Mouse (Mus musculus) frontal cortex, postnatal 25 days (tissue): Measurements from ENCODE around the gene Cmss1.

Source experiments
- DNase-seq, 2 experiments: peaks; one replicate each; pipeline ENCODE4 v3.0.0; 2022; ENCODE audit warnings: low spot score in 2 of 2

Gene Cmss1

DNA sequence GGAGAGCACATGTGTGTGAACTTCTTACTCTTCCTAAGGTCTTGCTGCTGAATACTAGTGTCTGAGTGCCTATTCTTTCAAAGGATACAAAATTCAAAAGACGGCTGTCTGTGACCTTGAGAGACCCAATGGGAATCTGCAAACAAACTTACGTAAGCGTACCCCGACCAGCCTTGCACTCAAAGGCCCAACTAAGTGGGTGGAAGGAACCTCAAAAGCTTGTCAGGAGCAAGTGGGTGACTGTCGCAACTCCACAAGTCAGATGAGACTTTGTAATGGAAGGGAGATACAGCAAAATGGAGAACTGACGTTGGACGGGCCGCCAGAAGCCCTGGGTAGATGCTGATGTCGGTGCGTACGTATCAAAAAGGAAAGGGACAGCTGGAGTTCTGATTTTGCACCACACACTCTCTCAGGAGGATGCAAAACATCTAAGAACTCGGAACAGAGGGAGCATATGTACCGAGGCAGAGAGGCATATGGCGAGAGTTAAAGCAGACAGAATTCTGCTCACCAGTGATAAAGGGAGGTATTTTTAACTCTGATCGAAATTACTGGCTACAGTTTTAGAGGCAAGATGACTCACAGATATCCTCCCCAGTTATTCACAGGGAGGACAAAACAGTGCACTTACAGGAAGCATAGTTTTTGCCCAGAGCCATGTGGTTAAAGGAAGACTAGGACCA lies 217.0 kb downstream of the Cmss1 start:
- peak; percentile 27 to 37 for DNase-seq

DNA sequence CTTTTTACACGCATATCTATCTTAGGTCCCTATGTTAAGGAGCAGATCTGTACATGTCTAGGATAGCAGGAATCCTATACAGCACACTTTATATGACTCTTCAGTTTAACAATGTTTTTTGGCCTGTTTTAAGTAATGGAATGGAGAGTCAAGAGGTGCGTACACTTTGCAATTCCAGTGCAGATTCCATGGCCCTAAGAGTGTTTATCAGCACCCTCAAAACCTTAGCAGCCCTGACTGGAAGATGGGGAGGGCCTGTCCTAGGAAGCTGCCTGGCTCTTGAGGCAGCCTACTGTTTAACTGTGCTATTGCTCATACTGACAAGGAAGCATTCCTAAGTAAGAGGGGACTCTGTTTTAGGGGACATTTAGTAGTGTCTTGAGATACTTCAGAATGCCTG lies 222.4 kb downstream of the Cmss1 start:
- no peak for DNase-seq

DNA sequence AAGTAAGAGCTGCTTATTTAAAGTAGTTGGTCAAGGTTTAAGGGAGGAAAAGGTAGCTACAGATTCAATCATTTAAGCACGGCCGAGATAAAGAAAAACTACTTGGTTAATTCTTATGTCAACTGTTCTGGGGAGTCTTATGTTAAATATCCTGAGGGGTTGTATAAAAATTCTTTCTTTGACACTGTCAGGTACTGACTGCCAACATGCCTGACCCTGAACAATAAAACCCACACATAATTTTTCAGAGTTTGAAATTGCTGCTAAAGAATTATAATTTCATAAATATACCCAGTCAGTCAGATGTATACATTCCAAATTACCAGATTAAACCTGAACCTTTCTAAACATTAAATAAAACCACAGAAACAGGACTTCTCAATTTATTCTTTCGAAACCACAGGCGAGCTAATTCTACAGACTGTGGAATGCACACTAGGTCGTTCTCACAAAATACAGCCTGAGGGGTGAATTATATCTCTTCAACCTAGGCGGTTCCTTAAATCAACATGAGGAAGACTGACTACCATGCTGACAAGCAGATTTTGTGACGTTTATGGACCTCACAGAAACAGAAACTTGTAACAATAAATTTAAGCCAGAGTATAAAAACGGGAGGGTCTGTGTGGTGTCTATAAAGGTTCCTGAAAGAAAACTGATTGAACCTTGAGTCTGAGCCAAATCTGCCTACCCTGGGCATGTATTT lies 223.2 kb downstream of the Cmss1 start:
- DNase-seq: no peak

DNA sequence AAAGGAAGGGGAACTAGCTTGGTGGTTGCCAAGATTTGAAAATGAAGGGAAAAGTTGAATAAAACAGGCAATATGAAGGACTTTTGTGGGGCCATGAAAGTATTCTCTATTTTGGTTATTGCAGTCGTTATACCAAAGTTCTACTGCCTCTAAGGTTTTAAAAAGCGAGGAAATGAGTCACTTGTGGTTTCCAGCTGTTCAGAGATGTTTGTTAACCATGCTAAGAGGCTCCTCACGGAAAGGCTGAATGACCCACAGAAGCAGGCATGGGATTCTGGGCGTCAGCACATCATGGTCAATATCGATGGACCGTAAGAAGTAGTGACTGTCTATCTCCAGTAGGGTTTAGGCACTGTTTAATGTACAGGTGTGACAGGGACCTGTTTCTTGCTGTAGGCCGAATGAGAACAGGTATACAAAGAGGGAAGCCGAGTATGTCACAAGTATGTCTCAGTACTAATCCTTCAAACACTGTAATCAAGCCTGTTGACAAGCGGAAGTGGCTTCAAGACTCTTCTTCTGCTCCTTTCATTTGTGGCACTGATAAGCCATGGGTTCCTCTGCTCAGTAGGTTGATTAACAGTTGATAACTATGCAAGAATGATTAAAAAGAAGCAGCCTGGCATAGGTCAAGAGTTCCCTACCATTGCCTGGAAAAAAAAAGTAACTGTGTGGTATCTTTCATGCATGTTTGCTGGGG lies 227.9 kb downstream of the Cmss1 start:
- DNase-seq: no peak

DNA sequence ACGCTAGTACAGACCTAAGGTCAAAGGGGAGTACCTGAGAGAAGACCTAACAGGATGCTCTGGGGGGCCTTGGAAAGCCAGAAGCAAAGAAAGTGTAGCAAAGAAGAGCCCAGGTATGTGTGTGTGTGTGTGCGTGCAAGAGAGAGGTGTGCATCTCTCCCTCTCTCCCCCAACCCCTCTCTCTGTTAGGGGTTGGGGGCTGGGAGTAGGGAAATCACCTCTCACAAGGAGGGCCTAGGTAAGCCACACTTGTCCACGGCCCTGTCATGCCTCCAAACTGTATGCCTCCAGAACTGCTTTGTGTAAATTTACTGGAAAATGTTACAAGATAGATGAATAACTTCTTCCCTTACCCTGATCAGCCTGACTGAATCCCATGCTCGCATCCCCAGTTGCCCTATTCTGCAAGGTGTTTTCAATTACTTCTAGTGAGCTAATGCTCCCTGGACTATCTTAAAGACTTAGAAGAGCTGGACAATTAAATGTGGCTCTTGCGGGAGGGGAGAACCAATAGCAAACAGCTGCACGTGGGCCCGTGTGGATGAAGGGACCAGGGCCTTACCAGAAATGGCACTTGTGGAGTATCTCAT lies 231.3 kb downstream of the Cmss1 start:
- no peak for DNase-seq

DNA sequence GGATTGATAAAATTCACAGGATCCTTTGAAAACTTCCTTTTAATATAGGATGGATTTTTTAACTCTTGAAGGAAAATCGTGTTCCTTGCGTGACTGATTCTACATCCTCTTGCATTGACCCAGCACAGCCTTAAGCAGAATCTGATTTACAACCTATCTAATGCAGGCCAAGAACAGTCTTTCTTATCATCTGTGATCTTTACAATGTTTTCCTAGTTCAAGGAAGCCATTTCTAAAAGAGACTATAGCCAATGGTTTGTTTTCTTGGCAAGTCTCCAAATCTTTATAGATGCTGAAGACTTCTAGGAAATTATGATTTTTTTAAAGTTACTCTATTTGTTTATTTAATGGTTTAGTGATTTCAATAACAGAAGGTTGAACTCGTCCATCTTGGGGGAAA lies 234.5 kb downstream of the Cmss1 start:
- no peak for DNase-seq

DNA sequence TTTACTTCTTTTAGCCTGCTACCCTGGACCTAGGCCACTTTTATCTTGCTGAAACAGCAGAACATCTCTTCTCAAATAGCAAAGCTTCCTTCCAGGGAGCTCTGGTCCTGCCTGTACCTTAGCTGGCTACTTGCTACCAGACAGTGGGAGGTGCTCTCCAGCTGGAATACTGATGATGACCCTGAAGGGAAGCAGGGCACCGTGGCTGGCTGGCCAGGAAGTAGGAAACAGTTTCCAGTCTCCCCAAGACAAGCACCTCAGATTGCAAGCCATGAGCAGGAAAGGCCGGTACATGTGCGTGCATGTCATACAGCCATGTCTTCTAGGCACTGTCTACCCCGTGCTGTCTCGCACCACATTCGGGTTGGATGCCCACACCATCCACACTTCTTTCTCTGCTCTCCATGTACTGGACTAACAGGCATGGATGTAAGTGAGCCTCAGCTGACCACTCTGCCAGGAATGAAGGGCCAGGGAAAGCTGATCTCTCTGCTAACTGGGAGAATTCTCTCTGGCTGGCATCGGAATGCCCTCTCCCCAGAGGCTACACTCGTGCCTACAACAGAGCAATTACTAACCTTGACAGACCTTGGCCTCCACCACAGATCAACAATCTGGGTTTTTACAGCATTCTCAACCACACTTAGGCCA lies 236.7 kb downstream of the Cmss1 start:
- no peak for DNase-seq

DNA sequence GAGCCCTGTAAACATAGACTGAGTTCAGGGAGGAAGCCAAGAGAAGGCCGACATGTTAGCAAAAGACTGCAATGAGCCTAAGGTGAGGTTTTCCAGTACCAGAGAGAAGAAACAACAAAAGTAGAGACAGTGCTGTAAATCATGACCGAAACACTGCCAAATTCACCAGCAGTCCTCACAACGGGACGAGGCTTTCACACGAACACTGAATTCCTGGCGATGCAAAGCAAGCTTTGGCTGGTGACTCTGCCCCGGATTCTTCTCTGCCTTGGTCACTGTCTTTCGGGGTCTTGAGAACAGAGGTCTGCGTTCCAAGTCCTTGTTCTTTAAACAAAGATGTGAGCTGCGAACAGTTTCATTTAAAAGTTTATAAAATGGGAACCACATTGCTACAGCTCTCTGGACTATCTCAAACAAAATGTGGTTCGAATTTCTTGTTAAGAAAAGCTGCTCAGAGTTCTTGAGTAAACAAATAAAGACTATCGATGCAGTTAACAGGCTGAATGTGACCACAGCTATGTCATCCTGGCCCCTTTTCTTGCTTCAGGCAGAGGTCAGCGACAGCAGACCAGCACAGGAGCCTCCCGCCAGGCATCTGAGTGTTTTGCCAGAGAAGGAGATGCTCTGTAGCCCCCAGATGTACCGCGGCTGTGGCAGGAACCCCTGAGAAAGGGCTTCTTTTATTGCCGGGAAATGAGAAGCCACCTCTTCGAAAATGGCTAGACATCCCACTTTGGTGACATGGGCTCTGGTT lies 239.5 kb downstream of the Cmss1 start:
- DNase-seq: no peak

DNA sequence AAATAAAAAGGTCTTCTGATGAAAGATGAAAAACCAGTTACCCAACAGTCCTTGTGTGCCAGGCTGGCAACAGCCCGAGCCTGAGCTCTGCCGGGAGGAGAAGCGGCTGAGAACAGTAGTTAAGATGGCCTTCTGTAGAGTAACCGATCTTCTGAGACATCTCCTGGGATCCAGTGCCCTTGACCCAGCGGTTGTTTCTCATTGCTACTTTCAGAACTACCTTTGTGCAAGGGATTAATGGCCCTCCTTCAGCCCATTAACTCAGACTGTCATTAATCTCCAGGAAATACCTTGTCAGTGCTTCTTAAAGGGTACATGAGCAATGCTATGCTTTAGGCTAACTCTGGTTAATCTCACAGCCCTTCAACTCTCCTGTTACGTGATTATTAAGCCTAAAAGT lies 240.5 kb downstream of the Cmss1 start:
- no peak for DNase-seq

DNA sequence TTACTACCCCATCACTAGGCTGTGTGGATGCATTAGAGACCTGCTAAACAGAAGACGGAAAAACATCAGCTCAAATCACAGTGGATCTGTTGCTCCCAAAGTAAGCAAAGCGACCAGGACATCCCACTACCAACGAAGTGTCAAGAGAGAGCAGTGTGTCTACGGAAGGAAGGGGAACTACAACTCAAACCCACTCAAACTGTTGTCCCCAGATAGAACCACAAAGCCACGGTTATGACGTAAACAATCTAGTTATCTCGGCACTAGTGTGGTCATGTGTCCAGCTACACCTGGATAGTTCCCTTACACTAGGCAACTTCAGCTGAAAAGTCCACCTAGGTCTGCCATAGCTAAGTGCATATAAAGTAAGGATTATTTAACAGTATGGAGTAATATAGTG lies 242.2 kb downstream of the Cmss1 start:
- DNase-seq: no peak

DNA sequence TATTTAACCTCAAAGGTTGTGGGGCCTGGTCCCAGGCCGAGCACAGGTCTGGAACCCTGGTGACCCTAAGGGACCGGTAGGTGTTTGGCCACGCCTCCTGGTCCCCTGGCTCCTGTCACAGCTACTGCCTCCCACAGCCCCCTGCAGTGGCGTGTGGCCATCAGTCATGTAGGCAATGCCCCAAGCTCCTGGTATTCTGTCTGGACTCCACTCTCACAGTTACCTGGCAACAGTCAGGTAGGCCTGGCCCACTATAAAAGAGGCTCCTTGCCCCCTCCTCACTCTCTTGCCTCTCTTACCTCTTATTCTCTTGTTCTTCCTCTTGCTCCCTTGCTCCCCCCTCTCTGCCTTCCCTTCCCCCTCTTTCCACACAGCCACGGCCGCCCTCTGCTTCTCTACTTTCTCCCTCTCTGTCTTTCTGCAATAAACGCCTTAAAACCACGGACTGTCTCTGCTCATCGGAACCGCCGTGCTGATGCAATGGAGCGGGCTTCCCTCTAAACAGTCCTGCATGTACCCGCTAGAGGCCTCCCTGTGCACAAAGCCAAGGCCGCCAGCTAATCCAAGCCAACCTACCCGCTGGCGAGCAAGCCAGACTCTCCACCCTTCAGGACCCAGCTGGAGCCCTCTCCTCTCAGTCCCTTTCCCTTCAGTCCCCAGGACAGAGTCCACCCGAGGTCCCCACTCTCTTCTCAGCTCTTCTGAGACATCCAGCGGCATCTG lies 243.8 kb downstream of the Cmss1 start:
- DNase-seq: peak in 1 of 2 experiments; percentile 39

DNA sequence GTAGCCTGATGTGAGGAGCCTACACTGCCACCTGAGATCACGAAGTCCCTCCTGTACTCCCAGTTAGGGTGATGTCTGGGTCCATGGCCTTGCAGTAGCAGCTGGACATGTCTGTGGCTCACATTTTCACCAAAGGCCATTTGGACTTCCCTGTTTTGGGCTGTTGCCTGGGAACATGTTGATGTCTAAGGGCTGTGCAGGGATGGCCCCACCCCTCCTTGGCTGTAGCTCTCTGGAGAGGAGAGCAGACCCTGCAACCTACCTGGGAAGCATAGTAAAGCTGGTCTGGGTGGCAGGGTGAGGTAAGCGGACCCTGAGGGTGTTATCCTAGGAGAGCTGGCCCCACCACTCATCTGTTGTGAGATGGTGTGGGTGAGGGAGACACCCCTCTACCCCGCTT lies 245.9 kb downstream of the Cmss1 start:
- DNase-seq: no peak

DNA sequence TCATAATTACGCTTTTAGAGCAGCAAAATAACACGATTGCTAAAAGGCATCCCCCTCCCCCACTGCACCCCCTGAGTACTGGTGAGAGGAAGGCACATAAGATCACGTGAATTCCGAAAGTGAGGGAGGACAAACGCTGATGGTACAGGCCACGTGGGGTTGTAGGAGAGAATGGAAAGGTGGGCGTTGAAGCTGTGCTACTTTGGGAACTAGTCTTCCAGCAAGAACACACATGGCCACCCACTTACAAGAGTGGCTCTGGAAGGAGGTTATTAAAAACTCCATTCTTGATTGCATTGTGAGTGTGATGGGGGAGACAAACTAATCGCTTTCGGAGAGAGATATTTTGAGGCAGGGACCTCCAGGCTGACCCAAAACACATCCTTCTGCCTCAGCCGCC lies 247.4 kb downstream of the Cmss1 start:
- peak in 1 of 2 experiments; percentile 13 for DNase-seq

DNA sequence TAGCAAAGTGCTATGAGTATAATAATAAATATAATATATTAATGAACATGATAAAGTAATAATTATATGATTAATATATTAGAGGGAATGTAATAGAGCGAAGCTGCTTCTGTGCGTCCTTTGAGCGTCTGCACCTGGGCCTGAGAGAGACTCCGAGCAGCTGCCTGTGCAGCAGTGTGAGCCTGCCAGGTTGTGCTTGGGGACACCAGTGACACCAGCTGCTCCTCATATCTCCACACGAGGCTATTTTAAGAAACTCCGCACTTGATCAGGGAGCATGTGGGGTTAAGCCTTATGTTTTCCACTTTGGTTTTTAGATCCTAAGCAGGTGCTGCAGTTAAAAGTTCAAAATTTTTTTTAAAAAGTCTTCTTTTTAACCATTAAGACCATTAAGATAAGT lies 249.7 kb downstream of the Cmss1 start:
- no peak for DNase-seq

DNA sequence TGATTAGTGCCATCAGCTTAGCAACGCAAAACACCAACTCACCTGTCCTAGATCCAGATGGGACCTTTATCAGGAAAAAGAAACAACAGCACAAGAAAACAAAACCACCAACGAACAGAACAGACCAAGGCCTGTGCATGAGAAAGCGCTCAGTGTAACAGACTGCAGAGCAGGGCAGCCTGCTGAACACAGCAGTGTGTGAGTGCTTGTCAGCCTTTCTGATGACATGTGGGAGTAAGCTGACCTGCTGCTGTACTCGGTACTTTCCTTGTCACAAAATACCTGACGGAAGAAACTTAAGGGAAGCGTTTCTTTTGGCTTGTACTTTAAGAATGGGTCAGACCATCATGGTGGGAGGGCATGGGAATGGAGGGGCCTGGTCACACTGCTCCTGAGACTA lies 250.2 kb downstream of the Cmss1 start:
- DNase-seq: no peak

DNA sequence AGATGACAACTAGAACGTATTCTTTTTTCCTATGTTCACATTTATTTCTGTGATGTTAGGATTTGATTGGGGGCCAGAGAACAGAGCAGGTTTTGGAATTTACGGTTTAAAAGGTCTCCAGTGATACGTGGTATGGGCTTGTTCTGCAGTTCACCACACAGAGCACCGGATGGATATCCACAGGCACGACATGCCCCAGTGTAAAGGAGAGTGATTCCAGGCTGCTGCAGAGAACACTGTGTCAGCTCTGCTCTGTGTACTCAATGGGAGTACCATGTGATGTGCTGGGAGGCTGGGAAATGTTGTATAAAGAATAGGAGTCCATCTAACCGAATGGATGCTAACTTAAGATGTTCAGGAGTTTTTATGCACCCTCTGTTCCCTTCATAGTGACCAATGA lies 252.7 kb downstream of the Cmss1 start:
- DNase-seq: no peak

DNA sequence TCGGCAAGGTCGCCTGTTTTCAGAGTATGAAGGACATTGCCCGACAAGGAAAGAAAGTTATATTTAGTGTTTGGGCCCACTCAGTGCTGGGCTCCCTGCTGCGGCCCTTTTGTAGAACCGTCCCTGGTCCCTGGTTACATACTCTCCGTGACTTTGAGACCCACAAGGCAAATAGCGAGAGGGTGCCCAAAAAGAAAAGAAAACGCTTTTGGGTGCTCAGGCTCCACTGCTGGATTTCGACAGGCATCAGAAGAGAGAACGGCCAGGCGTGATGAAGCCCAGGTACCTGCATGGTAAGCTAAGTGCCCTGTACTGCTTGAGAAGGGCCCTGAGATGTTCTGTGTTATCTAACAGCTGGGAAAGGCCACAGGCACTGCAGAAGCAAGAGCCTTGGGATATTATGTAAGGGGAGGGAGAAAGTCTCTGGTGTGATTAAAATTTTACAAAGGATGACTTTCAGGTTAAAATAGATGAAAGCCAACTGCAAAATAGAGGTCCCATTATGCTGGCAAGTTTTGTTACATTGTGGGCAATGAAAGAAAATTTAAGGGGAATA lies 253.4 kb downstream of the Cmss1 start:
- no peak for DNase-seq

DNA sequence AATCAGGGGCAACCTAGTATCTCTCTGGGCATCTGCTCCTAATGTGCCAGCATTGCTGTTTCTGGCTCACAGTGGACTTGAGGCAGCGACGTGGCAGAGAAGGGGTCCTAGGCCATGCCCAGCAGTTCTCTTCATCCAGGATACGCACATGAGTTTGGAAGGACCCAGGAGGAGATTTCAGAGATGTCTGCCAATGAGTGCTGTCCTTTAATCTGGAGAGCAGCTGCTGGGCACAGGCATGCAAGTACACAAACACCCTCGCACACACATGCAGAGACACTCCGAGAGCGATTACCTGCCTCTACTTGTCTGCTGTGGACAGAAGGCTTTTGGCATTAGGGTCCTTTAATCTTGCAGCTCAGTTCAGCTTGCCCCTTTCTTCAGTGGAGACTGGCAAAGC lies 253.9 kb downstream of the Cmss1 start, which contains the start of gene Filip1l:
Gene Filip1l (plus strand): TSS at position 343 of the 400 bp plus-strand sequence.
- no peak for DNase-seq

DNA sequence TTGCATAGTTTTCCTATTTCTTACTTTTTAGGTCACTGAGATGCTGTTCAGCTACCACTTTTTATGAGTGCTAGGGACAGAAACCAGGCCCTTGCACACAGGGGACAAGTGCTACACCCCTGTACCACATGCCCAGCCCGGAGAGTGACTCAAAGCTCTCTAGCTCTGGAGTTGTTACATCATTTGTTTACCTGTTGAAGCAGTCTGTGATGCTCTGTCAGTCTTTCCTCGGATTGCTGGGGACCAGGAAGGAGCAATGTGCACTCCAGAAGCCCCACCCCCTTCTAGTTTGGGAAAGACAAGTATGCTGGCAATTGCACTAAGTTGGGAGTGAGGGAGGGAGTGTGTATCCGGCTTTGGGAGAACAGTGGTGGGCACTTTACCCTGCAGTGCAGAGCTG lies 257.0 kb downstream of the Cmss1 start:
- no peak for DNase-seq

DNA sequence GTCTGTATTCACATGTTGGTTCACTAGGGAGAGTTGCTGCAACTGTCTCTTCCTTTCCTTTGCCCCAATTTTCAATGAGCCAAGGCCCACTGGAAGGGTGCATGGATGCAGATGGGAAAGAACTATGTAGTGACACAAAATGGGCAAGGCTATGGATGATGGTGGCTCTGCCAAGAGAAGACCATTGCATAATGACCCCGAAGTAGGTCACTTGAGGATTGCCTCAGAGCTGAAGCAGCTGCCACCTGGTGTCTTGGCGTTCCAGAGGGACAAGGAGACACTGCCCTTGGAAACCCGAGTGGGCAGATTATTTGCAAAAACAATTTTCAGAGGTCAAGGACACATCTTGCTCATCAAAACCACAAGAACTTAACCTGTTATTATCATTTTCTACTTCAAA lies 257.6 kb downstream of the Cmss1 start:
- DNase-seq: no peak
